ENCODE assay signal across 10 mouse cellular contexts in genomic region chr10:34205825-34206224, GRCm38 (mm10). TPM values are rescaled to one million over a fixed set of nuclear protein-coding genes. Genes with fewer than 3 reads are reported as not detected.
A peak's percentile ranks its signal among the peaks of the same experiment; 100 is the strongest.
DNase-seq lines count a peak whose midpoint lies in the region; ATAC-seq lines count a peak whose summit lies in the region.
"Had no signal": no experiment of that assay in that cellular context is flagged by ENCODE, and none has a peak within 500 bp of the region (broad histone marks: within the 10 kb centered on the region; RNA-seq: fewer than 3 reads in every experiment).

No protein-coding gene starts in this region.

- peaks cover 4% of the 10 kb centered on the region for H3K36me3 ChIP-seq in forebrain, embryonic 10.5 days (replicated peaks)
- no peaks in the 10 kb centered on the region for H3K36me3 ChIP-seq in forebrain, embryonic 12.5 days (replicated peaks)
- no peaks in the 10 kb centered on the region for H3K36me3 ChIP-seq in kidney, embryonic 15.5 days
- no peaks in the 10 kb centered on the region for H3K36me3 ChIP-seq in limb, embryonic 15.5 days

- H3K9ac ChIP-seq in forebrain, embryonic 12.5 days = no peak overlapping the region
- no peak overlapping the region for H3K9ac ChIP-seq in kidney, embryonic 15.5 days
- H3K9ac ChIP-seq in limb, embryonic 15.5 days = no peak overlapping the region

- WGBS in forebrain, embryonic 10.5 days = 89% methylated on average over 1 of the region's 1 CpGs
- 94% methylated on average over 1 of the region's 1 CpGs for WGBS in forebrain, embryonic 12.5 days
- WGBS in kidney, embryonic 15.5 days = 90% methylated on average over 1 of the region's 1 CpGs
- WGBS in limb, embryonic 15.5 days = 84% methylated on average over 1 of the region's 1 CpGs

- no peak overlapping the region for H3K4me2 ChIP-seq in forebrain, embryonic 12.5 days
- peak overlapping the region; percentile 80 for H3K4me2 ChIP-seq in kidney, embryonic 15.5 days
- 0 out of 2 replicates have a peak overlapping the region, but pooled peaks have one; percentile 24 for H3K4me2 ChIP-seq in limb, embryonic 15.5 days

- no peak for DNase-seq in forebrain, embryonic 10.5 days (ENCODE audit: extremely low spot score, low spot score)
- DNase-seq in kidney, postnatal 10 days = no peak
- peak; percentile 50 for DNase-seq in R1 (ENCODE audit: low read depth, low spot score)
- DNase-seq in thymus, postnatal 36 days = no peak
- no peak for DNase-seq in embryo, embryonic 10 days (ENCODE audit: low spot score)
- DNase-seq: kidney, adult 18-20 months had no signal

- ATAC-seq in forebrain, embryonic 12.5 days (ENCODE audit: low FRiP score) = no peak
- ATAC-seq in kidney, embryonic 15.5 days (replicated peaks; ENCODE audit: low FRiP score) = no peak
- ATAC-seq in limb, embryonic 15.5 days (ENCODE audit: insufficient number of reproducible peaks, low FRiP score, low TSS enrichment, low read depth) = no peak

- peak overlapping the region; percentile 87; the same call in 1 of the 2 replicates for H3K4me3 ChIP-seq in forebrain, embryonic 10.5 days
- H3K4me3 ChIP-seq in forebrain, embryonic 12.5 days (replicated peaks) = no peak overlapping the region
- H3K4me3 ChIP-seq in kidney, embryonic 15.5 days (replicated peaks) = peak overlapping the region; percentile 77; the same call in 1 of the 2 replicates
- H3K4me3 ChIP-seq in limb, embryonic 15.5 days = no peak overlapping the region; the same call in 1 of the 2 replicates

- no peaks in the 10 kb centered on the region; the same call in 1 of the 2 replicates for H3K9me3 ChIP-seq in forebrain, embryonic 10.5 days
- no peaks in the 10 kb centered on the region for H3K9me3 ChIP-seq in forebrain, embryonic 12.5 days
- H3K9me3 ChIP-seq in kidney, embryonic 15.5 days (replicated peaks) = no peaks in the 10 kb centered on the region
- no peaks in the 10 kb centered on the region for H3K9me3 ChIP-seq in limb, embryonic 15.5 days

- H3K27ac ChIP-seq in forebrain, embryonic 10.5 days = no peak overlapping the region
- no peak overlapping the region for H3K27ac ChIP-seq in forebrain, embryonic 12.5 days
- H3K27ac ChIP-seq in kidney, embryonic 15.5 days = no peak overlapping the region
- H3K27ac ChIP-seq in limb, embryonic 15.5 days = no peak overlapping the region

- H3K4me1 ChIP-seq in forebrain, embryonic 10.5 days = peaks cover 15% of the 10 kb centered on the region
- peaks cover 3% of the 10 kb centered on the region; the same call in 1 of the 2 replicates for H3K4me1 ChIP-seq in forebrain, embryonic 12.5 days
- H3K4me1 ChIP-seq in kidney, embryonic 15.5 days = peaks cover 9% of the 10 kb centered on the region
- peaks cover 8% of the 10 kb centered on the region; the same call in 1 of the 2 replicates for H3K4me1 ChIP-seq in limb, embryonic 15.5 days

- H3K27me3 ChIP-seq in forebrain, embryonic 10.5 days (ENCODE audit: poor library complexity, severe bottlenecking) = no peaks in the 10 kb centered on the region
- H3K27me3 ChIP-seq in forebrain, embryonic 12.5 days = no peaks in the 10 kb centered on the region
- H3K27me3 ChIP-seq in kidney, embryonic 15.5 days = no peaks in the 10 kb centered on the region
- H3K27me3 ChIP-seq in limb, embryonic 15.5 days = no peaks in the 10 kb centered on the region
- H3K27me3 ChIP-seq: Patski had no signal

RNA-seq across cellular contexts. Expression of gene Dse, which starts 1.7 kb away (rescaled TPM):
- polyA plus RNA-seq in forebrain, embryonic 10.5 days (2016; fragmentation: Nextera tagmentation; extraction: Ambion mirVana) = 17.9 and 21.0 TPM in 2 replicates
- polyA plus RNA-seq in forebrain, embryonic 12.5 days (2016; fragmentation: Nextera tagmentation; extraction: Ambion mirVana) = 11.2 and 13.4 TPM in 2 replicates
- polyA plus RNA-seq in kidney, embryonic 15.5 days (2015; fragmentation: Nextera tagmentation; extraction: Ambion mirVana) = 22.2 and 23.5 TPM in 2 replicates
- 35.5 and 39.0 TPM in 2 replicates for polyA plus RNA-seq in limb, embryonic 15.5 days (2015; fragmentation: Nextera tagmentation; extraction: Ambion mirVana)

Comparison
In these comparisons a context has a peak if more than half of its experiments do, and no peak if none do; other contexts are left out.
1. H3K4me3 ChIP-seq: peak in forebrain, embryonic 10.5 days (single experiment) and kidney, embryonic 15.5 days (single experiment); none in forebrain, embryonic 12.5 days (single experiment) and limb, embryonic 15.5 days (single experiment).